Mouse (Mus musculus) lung, postnatal 25 days (tissue): Measurements from ENCODE around the gene Htr2b.

Experiments
- DNase-seq: peaks from one replicate; pipeline ENCODE4 v3.0.0; 2022; ENCODE audit warnings: low spot score

Htr2b gene

GRCm38 (mm10) chr1:86111779-86112178, at the start of gene Htr2b:
Gene Htr2b, minus strand, starts transcription at chr1:86111970.
- DNase-seq = peak; percentile 24

DNA sequence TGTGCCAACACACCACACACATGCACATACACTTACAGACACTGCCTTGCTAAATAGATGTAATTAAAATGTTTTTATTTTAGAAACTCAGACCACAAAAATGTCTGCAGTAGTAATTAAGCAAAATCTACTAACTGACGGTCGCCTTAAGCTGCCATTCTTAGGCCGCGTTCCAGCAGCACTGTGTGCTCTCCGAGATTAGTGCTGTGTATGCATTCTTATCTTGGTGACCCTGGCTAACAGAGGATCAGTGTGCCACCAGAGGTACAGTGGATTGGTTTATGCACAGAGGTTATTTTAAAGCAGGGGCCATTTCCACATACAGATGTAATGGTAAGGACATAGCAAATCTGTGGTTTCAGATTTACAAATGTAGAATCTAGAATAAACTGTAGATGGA, 49.3 kb upstream of the Htr2b start:
- DNase-seq = no peak

GRCm38 (mm10) chr1:86160479-86160878, 48.7 kb upstream of the Htr2b start:
- DNase-seq = no peak

- no peak for DNase-seq
Observed at GRCm38 (mm10) chr1:86160059-86160458, 48.3 kb upstream of the Htr2b start.

- DNase-seq = no peak
Observed at GRCm38 (mm10) chr1:86156595-86156994, 44.8 kb upstream of the Htr2b start.

GRCm38 (mm10) chr1:86156075-86156474, 44.3 kb upstream of the Htr2b start:
- DNase-seq = no peak

DNA sequence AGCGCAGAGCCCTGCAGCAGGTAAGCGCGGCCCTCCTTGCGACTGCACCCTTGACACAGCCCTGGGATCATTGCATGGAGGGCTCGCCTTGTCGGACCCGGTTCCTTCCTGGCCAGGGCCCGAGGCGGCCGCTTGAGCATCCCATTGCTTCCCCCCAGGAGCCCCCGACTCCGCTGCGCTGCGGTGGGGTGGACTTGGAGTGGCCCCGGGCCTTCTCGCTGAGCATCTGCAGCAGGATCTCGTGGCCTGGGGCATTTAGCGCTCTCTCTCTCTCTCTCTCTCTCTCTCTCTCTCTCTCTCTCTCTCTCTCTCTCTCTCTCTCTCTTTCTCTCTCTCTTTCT, 43.0 kb upstream of the Htr2b start:
- DNase-seq = no peak

GRCm38 (mm10) chr1:86154133-86154823, 42.5 kb upstream of the Htr2b start, which contains the start of gene Armc9:
Gene Armc9, plus strand, starts transcription at chr1:86154780.
- DNase-seq = peak; percentile 97

GRCm38 (mm10) chr1:86152618-86153017, 40.8 kb upstream of the Htr2b start:
- DNase-seq = no peak

DNA sequence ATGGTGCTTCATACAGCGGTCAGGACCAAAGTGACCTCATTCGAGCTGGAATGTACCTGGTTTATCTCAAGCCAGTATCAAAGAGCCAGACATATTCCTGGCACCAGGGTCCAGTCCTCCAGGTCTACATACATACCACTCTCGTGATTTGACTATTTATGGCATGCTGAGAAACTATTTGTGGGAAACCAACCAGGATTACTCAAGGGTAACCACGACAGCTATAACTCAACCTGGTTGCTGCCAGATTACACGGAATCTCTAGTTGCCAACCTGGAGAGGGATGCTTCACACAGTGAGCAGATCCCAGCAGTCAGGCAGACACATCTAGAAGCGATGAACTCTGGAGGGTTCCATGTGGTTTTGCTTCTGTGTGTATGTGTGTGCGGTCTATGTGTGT, 39.6 kb upstream of the Htr2b start:
- no peak for DNase-seq

DNA sequence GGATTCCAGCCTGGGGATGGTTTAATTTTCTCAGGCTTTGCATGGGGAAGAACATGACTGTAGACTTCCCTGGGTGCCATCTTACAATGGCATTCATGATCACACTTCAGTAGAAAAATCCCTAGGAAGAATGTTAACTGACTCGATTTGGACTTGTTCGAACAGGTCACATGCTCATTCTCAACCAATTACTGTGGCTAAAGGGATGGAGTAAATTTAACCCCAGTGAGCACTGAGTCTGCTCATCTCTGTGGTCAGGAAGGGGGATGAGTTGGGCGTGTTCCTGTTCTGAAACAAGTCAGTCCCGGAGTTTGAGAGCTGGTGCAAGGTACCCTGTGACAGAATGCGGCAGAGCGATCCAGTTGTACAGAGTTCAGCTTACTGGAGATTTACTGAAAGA, 39.2 kb upstream of the Htr2b start:
- no peak for DNase-seq

DNA sequence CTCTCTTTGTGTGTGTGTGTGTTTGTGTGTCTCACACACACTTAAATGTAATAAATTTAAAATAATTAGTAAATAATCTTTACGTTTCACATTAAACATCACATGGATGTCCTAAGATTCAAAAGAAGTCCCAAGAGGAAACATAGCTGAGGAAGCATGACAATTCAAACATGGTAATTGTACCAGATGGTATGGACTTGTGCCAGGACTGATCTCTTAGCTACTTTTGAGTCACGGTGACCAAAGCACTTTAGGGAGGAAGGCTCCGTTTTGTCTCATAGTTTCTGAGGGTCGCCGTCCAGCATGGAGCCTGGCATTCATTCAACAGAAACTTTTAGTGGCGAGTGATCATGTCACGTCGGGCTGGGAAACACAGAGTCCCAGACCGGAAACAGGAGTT, 36.4 kb upstream of the Htr2b start:
- DNase-seq = no peak

DNA sequence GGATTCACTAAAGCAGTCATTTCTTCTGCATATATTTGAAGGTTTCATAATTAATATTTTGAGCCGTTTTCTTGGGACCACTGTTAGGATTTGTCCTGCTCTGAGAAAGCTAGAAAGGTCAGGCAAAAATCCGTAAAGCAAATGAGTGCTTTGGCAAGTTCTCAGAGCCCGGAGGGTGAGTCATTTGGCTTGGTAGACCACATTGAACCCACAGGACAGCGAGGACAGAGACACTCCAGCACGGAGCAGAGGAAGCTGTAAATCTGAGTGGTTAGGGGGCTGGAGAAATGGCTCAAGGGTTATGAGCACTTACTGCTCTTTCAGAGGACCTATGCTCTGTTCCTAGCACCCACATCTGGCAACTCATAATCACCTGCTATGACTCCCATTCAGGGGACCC, 35.8 kb upstream of the Htr2b start:
- DNase-seq = no peak

DNA sequence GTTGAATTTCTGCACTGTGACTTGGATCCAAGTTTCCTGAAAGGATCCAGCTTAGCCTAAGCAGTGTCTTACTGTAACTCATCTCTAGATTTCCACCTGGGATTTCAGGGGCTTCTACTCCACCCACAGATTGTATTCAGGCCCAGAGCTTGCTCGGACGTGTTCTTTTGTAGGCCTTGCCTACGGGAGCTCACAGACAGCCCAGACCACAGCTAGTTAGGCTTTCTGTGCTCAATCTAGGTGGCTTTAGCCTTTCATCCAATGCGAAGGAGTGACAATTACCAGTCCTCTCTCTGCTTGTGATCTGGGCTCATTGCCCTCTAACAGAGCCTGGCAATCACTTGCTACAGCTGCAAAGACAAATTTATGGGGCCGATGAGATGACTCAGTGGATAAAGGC, 34.5 kb upstream of the Htr2b start:
- no peak for DNase-seq

GRCm38 (mm10) chr1:86144001-86144944, 32.5 kb upstream of the Htr2b start:
- DNase-seq = peak; percentile 8

DNA sequence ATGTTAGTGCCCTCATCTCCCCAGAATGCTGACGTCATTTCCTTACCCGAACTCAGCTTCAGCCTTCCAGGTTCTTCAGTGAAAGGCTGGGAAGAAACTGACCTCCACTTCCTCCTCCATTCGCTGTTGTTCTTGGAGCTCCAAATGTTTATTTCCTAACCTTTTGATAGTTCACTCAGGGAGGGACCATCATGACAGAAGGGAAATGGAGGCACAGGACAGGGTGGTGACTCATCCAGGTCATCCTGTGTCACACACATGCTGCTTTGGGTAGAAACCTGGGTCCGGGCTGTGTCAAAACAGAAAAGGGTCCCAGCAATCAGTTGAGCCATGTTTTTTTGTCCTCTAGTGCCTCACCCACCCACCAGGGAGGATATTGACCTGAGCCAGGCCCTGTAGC, 31.4 kb upstream of the Htr2b start:
- peak; percentile 7 for DNase-seq

GRCm38 (mm10) chr1:86141081-86141480, 29.3 kb upstream of the Htr2b start:
- DNase-seq = no peak

GRCm38 (mm10) chr1:86135315-86135714, 23.5 kb upstream of the Htr2b start:
- no peak for DNase-seq

DNA sequence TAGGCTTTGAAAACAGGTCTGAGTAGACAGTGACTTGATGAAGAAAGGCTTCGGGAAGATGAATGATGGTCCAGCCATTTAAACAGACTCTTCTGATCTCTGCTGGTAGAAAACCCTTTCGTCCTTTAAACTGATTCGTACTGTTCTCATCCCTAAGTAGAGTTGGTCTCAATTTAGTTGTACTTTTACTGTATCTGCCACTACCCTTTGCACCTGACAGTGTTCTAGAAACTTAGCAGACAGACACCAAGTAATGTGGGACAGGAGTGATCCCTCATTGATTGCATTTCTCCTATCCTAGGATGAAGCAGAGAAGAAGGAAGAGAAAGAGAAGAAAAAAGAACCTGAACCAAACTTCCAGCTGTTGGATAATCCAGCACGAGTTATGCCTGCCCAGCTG, 21.6 kb upstream of the Htr2b start, which contains the start of gene Gm21972:
Gene Gm21972, plus strand, starts transcription at position 301 of the 400 bp plus-strand sequence.
- no peak for DNase-seq

GRCm38 (mm10) chr1:86126036-86126435, 14.3 kb upstream of the Htr2b start:
- DNase-seq = no peak

GRCm38 (mm10) chr1:86119549-86119948, 7.8 kb upstream of the Htr2b start:
- DNase-seq = no peak

- DNase-seq = no peak
Observed at GRCm38 (mm10) chr1:86114141-86114540, 2.4 kb upstream of the Htr2b start.

GRCm38 (mm10) chr1:86105054-86105453, 6.7 kb downstream of the Htr2b start:
- DNase-seq = no peak
